Mouse (Mus musculus): Measurements from ENCODE around the gene Drg1.
"Not testable (repeated sequence)": the region's sequence is repeated elsewhere in the genome, so short reads cannot be mapped to it uniquely, and the experiment has no call there.

GRCm38 (mm10) chr11:3167129-3167528, 99.1 kb downstream of the Drg1 start:
- not testable (repeated sequence) for TF ChIP-seq CTCF, EP300 (IDR thresholded peaks at IDR 0.05)
